Mouse (Mus musculus) olfactory bulb, adult 2 months (tissue): ENCODE measurements around the gene Gng3. TPM values are rescaled to one million over a fixed set of nuclear protein-coding genes. Genes with fewer than 3 reads are reported as not detected.
A peak's percentile ranks its signal among the peaks of the same experiment; 100 is the strongest.

ENCODE experiments used
- H3K27ac ChIP-seq: fragments of 200-500 bp; 2 replicates; pipeline ENCODE4 v1.5.1; 2012; ENCODE audit warnings: low read depth, low read length; ENCODE audit not compliant: insufficient read depth
- H3K4me1 ChIP-seq: fragments of 200-500 bp; 2 replicates; pipeline ENCODE4 v1.6.1; 2012; ENCODE audit warnings: low read length; ENCODE audit not compliant: control insufficient read depth, insufficient read depth
- H3K4me3 ChIP-seq: fragments of 200-500 bp; 2 replicates; pipeline ENCODE4 v1.5.1; 2012; ENCODE audit warnings: mild to moderate bottlenecking, low read depth, low read length, moderate library complexity; ENCODE audit not compliant: insufficient read depth
- CTCF ChIP-seq: fragments of 200-500 bp; IDR thresholded peaks from 2 replicates; pipeline ENCODE4 v1.5.1; 2012; ENCODE audit warnings: low read depth, mild to moderate bottlenecking, low read length, moderate library complexity; ENCODE audit not compliant: insufficient read depth
- POLR2A ChIP-seq: fragments of 200-500 bp; IDR thresholded peaks from 2 replicates; pipeline ENCODE4 v1.6.1; 2012; ENCODE audit warnings: mild to moderate bottlenecking, low read depth, low read length, moderate library complexity; ENCODE audit not compliant: insufficient read depth
- WGBS: fragments of 180-500 bp; shearing (Covaris S2); methylation state at CpG from one replicate; pipeline ENCODE4 v1.1.7; 2018; 5-methylcytosine and 5-hydroxymethylcytosine counted together
- polyA plus RNA-seq: library from polyadenylated mRNA; stranded (reverse); fragments of >200 nt; gene quantifications from 2 replicates; pipeline ENCODE4 v1.2.4, GENCODE M21; 2012; ENCODE audit warnings: low replicate concordance; ENCODE audit not compliant: missing spikeins, insufficient read depth, insufficient read length

The Gng3 gene
- polyA plus RNA-seq, 1 experiment, result not detected

DNA sequence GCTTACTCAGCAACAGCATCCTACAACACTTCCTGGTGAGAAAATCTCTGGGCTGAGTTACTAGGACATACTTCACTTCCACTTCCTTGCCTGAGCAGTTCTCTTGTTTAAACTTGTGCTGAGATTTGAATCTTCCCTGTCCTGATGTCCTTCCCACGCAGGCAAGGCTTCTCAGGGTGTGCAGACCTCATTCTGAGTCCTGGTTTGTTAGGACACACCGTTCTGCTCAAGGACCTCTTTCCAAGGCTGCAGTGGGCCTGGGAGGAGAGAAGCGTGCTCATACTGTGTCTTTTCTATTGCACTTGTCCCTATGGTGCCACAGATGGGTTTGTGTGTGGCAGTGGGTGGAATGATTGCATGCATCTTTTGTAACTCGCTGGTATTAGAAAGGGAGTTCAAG lies 6.0 kb downstream of the Gng3 start:
- Histone ChIP-seq H3K4me3 (no peak overlapping the region), H3K27ac (no peak overlapping the region), H3K4me1 (peaks cover 6% of the 10 kb centered on the region)
- WGBS, result 51% methylated on average over 4 of the region's 4 CpGs
- TF ChIP-seq CTCF, result no peak
- no peak for TF ChIP-seq POLR2A

DNA sequence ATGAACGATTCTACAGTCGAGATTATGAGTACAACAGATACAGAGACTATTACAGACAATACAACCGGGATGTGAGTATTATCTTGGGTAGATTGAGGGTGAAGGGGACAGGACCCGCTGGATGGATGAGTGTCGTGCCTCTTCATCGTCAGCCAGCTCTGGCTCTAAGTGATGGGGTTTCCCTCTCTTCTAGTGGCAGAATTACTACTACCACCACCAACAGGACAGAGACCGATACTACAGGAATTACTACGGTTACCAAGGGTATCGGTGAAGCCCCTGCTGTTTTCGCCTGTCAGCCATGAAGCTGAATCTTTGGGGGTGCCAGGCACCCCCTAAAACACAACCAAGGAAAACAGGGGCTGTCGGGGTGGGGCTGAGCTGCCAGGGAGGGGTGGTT lies 7.7 kb downstream of the Gng3 start:
- Histone ChIP-seq H3K4me1 (peaks cover 6% of the 10 kb centered on the region), H3K4me3 (no peak overlapping the region), H3K27ac (peak overlapping the region; percentile 29; the same call in 1 of the 2 replicates)
- TF ChIP-seq POLR2A, result no peak
- 54% methylated on average over 11 of the region's 11 CpGs for WGBS

DNA sequence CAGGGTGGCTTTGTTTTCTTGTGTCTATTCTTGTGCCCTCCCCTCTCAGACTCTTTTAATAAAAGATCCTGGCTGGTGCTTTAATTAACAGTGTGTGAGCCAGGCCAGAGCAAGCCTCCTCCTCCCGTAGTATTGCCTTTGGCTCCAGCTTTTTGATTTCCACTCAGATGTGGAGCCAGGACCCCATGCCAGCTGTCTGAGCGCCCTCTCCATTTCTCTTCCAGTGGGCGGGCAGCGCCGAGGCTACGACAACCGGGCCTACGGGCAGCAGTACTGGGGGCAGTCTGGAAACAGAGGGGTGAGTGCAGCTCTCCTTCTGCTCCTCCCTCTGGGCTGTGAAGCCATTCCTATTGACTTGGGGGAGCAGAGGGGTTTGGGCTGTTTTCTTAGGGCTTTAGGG lies 8.3 kb downstream of the Gng3 start:
- TF ChIP-seq POLR2A, result no peak
- TF ChIP-seq CTCF, result no peak
- Histone ChIP-seq H3K4me3 (no peak overlapping the region), H3K27ac (peak overlapping the region; percentile 66; the same call in 1 of the 2 replicates), H3K4me1 (peaks cover 6% of the 10 kb centered on the region)
- 30% methylated on average over 8 of the region's 8 CpGs for WGBS

DNA sequence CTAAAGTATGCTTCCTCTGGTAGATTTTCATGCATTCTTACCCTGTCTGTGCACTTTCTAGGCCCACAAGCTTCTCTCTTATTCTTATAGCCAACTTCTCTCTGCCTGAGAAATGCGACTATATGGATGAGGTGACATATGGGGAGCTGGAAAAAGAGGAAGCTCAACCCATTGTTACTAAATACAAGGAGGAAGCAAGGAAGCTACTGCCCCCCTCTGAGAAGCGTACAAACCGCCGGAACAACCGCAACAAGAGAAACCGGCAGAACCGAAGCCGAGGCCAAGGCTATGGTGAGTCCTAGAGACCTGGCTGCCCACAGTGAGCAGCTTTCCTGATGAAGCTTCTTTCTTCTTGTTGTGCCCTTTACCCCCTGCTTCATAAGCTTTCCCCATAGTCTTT lies 9.3 kb downstream of the Gng3 start, which contains the start of gene AC129217.1:
TSS of gene AC129217.1 (plus strand) at position 114 of the 400 bp plus-strand sequence.
- Histone ChIP-seq H3K4me1 (peaks cover 6% of the 10 kb centered on the region), H3K4me3 (no peak within 1 kb of the TSS), H3K27ac (no peak within 1 kb of the TSS)
- WGBS, result 73% methylated on average over 8 of the region's 8 CpGs
- TF ChIP-seq CTCF (no peak), POLR2A (no peak)

DNA sequence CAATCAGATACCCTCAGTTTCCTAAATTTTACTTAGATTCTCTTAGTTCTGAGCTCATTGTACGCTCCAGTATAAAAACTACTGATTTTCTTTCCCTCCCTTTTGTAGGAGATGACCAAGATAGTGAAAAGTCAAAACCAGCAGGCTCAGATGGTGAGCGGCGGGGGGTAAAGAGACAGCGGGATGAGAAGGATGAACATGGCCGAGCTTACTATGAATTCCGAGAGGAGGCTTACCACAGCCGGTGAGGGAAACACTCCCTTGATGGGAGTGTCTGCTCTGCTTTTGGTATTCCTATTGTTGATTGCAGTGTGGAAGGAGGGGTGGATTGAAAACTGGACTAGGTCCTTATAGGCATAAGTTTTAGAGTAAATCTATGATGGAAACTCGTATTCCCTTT lies 16.3 kb downstream of the Gng3 start:
- Histone ChIP-seq H3K4me3 (peak overlapping the region; percentile 31; the same call in 1 of the 2 replicates), H3K4me1 (peaks cover 1% of the 10 kb centered on the region; the same call in 1 of the 2 replicates), H3K27ac (no peak overlapping the region)
- 22% methylated on average over 8 of the region's 8 CpGs for WGBS
- no peak for TF ChIP-seq POLR2A
- TF ChIP-seq CTCF, result no peak

- H3K4me1 ChIP-seq, result peaks cover 2% of the 10 kb centered on the region; the same call in 1 of the 2 replicates
- H3K27ac ChIP-seq, result no peak overlapping the region; the same call in 1 of the 2 replicates
- under 1% methylated on average over 7 of the region's 7 CpGs for WGBS
- peak overlapping the region; percentile 84 for H3K4me3 ChIP-seq
- no peak for TF ChIP-seq POLR2A
- TF ChIP-seq CTCF, result no peak
These were observed 17.8 kb downstream of the Gng3 start for GRCm38 (mm10) chr19:8821146-8821545.

DNA sequence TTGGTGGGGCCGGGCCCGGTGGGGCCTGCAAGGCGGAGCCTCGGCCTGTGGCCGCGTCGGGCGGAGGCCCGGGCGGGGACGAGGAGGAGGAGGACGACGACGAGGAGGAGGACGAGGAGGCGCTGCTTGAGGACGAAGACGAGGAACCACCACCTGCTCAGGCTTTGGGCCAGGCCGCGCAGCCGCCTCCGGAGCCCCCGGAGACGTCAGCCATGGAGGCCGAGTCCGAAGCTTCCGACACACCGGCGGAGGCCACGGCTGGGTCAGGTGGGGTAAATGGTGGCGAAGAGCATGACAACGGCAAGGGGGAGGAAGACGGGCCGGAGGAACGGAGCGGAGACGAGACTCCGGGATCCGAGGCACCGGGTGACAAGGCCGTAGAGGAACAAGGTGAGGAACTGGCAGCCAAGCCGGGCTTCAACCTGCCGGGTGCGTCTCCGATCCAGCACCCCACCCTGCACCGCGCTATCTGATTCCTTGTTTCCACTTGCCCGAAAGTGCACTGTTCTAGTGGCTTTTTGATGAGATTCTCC lies 18.5 kb downstream of the Gng3 start:
- Histone ChIP-seq H3K4me1 (peaks cover 2% of the 10 kb centered on the region; the same call in 1 of the 2 replicates), H3K27ac (peak overlapping the region; percentile 99), H3K4me3 (peak overlapping the region; percentile 84)
- TF ChIP-seq CTCF, result no peak
- no peak for TF ChIP-seq POLR2A
- 1% methylated on average over 48 of the region's 48 CpGs for WGBS

- under 1% methylated on average over 83 of the region's 83 CpGs for WGBS
- H3K27ac ChIP-seq, result peak within 1 kb of the TSS; percentile 99
- TF ChIP-seq POLR2A (peak; percentile 95), CTCF (no peak)
These were observed 19.2 kb downstream of the Gng3 start, which contains the start of gene Hnrnpul2 for GRCm38 (mm10) chr19:8819596-8820423. Hnrnpul2 (plus strand) TSS chr19:8820010.

More at GRCm38 (mm10) chr19:8819596-8820423, 19.2 kb downstream of the Gng3 start, which contains the start of gene Hnrnpul2:
- Histone ChIP-seq H3K4me1 (peaks cover 2% of the 10 kb centered on the region; the same call in 1 of the 2 replicates), H3K4me3 (peak within 1 kb of the TSS; percentile 84)
